Mouse (Mus musculus): ENCODE measurements around the gene Snca. TPM values are rescaled to one million over a fixed set of nuclear protein-coding genes. Genes with fewer than 3 reads are reported as not detected.

Snca gene
- 425 and 465 TPM in 2 replicates for polyA plus RNA-seq (2015; fragmentation: Nextera tagmentation; extraction: Ambion mirVana)

DNA sequence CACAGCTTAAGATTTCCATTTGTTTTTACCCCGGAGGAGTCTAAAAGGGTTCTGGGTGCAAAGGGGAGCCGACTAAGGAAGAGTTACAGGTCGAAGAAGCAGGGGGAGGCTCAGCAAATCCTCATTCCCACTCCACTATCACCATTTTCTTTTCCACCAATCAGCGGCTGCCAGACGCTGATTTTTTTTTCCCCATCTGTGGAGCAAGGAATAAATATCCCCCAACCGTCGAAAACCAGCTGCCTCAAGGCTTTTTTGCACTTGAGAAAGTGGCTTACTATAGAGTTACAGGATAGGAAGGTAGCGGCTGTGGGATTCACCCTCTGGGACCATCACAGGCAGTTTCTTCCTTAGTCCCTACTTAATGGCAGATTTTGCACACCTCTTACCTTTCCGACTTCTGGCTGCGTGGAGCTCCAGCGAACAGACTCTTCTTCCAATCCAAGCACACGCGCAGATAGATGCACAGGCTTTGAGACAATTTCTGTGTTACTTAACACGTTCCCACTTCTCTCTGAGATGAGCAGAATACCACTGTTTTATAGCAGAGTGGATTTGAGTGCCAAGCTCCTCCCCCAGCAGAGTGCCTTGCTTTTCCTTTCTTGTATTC lies at the start of gene Snca:
Gene Snca (minus strand): TSS at position 574 of the 610 bp plus-strand sequence.
- H3K27ac ChIP-seq, result peak within 1 kb of the TSS; percentile 99
- peaks cover 8% of the 10 kb centered on the region for H3K27me3 ChIP-seq
- H3K36me3 ChIP-seq, result peaks cover 9% of the 10 kb centered on the region
- 6% methylated on average over 14 of the region's 14 CpGs for WGBS (ENCODE audit: insufficient replicate concordance)
- H3K4me1 ChIP-seq (replicated peaks), result peaks cover 35% of the 10 kb centered on the region
- H3K4me3 ChIP-seq (replicated peaks), result peak within 1 kb of the TSS; percentile 84
- ATAC-seq (ENCODE audit: low read depth), result no peak; the same call in 1 of the 2 replicates
- DNase-seq, result peak; percentile 3
- H3K4me2 ChIP-seq, result peak within 1 kb of the TSS; percentile 90
- H3K9ac ChIP-seq, result peak within 1 kb of the TSS; percentile 95
- H3K9me3 ChIP-seq (replicated peaks), result no peaks in the 10 kb centered on the region

DNA sequence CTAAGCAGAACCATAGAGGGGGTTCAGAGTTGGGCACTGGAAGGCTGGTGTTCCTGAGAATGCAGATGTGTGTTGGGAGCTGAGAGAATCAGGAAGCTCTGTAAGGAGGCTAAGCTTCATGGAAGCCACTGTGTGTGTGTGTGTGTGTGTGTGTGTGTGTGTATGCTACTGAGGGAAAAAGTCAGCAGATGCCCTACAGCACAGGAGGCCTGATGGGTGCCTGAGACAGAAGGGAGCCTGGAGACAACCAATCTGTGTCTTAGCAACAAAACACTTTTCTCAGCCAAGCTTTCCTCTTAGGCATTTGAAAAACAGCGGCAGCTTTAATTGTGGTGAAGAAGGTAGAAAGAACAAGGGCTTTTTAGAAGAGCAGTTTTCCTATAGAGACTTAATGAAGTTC lies 40.5 kb upstream of the Snca start:
- H3K36me3 ChIP-seq, result no peaks in the 10 kb centered on the region
- no peaks in the 10 kb centered on the region for H3K27me3 ChIP-seq
- ATAC-seq (ENCODE audit: low read depth) (no peak), DNase-seq (no peak)
- H3K4me1 ChIP-seq (replicated peaks), result no peaks in the 10 kb centered on the region
- H3K9me3 ChIP-seq (replicated peaks), result no peaks in the 10 kb centered on the region
- H3K9ac ChIP-seq, result no peak overlapping the region
- H3K4me3 ChIP-seq (replicated peaks), result no peak overlapping the region
- WGBS (ENCODE audit: insufficient replicate concordance), result 41% methylated on average over 1 of the region's 1 CpGs
- no peak overlapping the region for H3K27ac ChIP-seq
- H3K4me2 ChIP-seq, result no peak overlapping the region

DNA sequence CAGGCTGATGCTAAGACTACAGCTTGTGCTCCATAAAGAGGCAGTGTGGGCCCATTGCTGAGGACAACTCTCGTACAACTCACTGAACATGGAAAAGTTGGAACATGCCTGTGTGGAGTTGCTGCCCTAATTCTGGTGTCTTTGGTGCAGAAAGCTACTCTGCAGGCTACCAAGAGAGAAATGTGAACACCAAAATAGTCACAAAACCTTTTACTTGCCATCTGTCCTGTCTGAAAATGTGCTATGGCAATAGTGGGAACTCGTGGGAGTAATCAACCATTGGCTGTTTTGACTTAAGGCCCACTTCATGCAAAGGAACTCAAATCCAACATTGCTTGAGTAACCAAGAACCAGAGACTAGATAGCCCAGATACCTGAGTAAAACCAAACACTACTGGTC lies 26.9 kb upstream of the Snca start:
- Histone ChIP-seq H3K4me1 (replicated peaks) (0 out of 2 replicates have a peak, but pooled peaks cover 3% of the 10 kb centered on the region), H3K9ac (no peak overlapping the region), H3K27ac (no peak overlapping the region), H3K4me3 (replicated peaks) (no peak overlapping the region), H3K9me3 (replicated peaks) (no peaks in the 10 kb centered on the region), H3K27me3 (no peaks in the 10 kb centered on the region), H3K4me2 (no peak overlapping the region), H3K36me3 (no peaks in the 10 kb centered on the region)
- 46% methylated on average over 2 of the region's 2 CpGs for WGBS (ENCODE audit: insufficient replicate concordance)
- ATAC-seq (ENCODE audit: low read depth) (no peak), DNase-seq (no peak)

DNA sequence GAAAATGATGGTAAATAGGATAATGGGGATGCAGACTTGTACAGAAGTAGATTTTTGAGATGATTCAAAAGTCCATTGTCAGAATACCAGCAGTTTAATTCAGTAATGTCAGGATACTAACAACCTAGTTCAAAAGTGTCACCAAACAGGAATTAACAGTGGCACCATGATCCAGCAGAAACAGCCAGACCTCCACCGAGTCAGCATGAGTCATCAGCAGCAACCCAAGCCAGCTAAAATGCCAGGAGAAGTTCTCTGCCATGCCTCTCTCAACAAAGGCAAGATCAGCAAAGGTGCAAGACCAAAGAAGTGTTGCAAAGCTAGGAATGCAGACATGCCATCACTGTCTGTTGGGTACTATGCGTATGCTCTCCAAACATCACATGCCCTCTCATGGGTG lies 22.0 kb upstream of the Snca start:
- DNase-seq (peak; percentile 26), ATAC-seq (ENCODE audit: low read depth) (peak; percentile 58)
- H3K4me1 ChIP-seq (replicated peaks), result peaks cover 15% of the 10 kb centered on the region
- H3K27me3 ChIP-seq, result no peaks in the 10 kb centered on the region
- H3K36me3 ChIP-seq, result no peaks in the 10 kb centered on the region
- 64% methylated on average over 2 of the region's 2 CpGs for WGBS (ENCODE audit: insufficient replicate concordance)
- H3K4me2 ChIP-seq, result no peak overlapping the region
- no peak overlapping the region for H3K4me3 ChIP-seq (replicated peaks)
- H3K9me3 ChIP-seq (replicated peaks), result no peaks in the 10 kb centered on the region
- H3K27ac ChIP-seq, result peak overlapping the region; percentile 53
- H3K9ac ChIP-seq, result no peak overlapping the region

DNA sequence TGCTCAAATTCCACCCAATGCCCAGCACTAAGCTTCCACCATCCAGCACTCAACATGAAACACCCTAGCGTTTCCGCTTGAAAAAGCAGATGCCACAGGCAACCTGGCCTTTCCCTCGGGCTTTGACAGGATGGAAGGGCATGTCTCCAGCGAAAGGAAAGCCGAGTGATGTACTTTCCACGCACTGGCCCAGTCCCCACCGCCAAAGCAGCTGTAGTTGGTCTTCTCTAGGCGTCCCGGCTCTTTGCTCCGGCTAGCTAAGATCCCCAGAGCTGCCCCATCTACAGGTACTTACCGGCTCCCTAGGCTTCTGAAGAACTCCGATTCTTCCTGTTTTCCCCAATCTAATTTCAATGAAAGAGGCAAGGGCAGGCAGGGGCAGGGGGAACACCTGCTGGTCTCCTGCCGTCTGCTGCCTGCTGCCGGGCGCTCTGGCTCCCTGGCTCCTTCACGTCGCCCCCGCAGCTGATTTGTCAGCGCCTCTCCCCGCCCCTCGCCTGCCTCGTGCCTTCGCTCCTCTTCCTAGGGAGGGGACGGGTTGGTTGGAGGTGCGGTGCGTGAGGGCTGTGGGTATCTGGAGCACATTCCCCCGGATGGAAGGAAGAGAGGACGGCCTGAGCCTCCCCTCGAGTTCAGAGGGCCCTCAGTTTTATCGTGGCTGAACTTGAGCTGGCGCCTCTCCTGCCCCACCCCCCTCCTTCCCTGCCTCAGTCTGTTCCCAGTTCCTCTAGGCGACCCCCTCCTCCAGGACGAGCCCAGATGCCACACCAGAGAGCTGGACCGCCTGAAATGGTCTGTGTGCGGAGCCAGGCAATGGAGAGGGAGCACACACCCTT lies 1.0 kb downstream of the Snca start:
- H3K4me1 ChIP-seq (replicated peaks), result peaks cover 42% of the 10 kb centered on the region
- H3K9me3 ChIP-seq (replicated peaks), result no peaks in the 10 kb centered on the region
- peaks cover 17% of the 10 kb centered on the region for H3K36me3 ChIP-seq
- ATAC-seq (ENCODE audit: low read depth) (peak; percentile 85), DNase-seq (peak; percentile 85)
- H3K27me3 ChIP-seq, result peaks cover 8% of the 10 kb centered on the region
- H3K27ac ChIP-seq, result peak overlapping the region; percentile 99
- H3K9ac ChIP-seq, result peak overlapping the region; percentile 95
- WGBS (ENCODE audit: insufficient replicate concordance), result under 1% methylated on average over 33 of the region's 35 CpGs
- peak overlapping the region; percentile 84 for H3K4me3 ChIP-seq (replicated peaks)
- H3K4me2 ChIP-seq, result peak overlapping the region; percentile 90

DNA sequence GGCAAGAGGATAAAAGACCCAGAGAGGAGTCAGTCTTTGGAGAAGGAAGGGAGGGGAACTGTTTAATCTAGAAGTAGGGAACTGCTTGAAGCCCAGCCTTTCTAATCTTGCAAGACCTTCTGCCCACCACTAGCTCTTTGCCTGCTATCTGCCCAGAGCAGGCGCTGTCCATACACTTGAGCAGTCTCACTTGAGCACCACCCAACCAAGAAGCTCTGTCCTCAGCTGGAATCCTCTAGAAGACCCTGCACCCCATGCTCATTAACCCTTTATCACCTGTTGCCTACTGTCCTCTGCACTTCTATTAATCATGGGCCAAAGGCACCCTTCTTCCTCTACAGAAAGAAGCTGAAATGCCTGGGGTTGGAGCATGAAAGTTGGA lies 1.6 kb downstream of the Snca start:
- Histone ChIP-seq H3K9me3 (replicated peaks) (no peaks in the 10 kb centered on the region), H3K27ac (peak overlapping the region; percentile 99), H3K9ac (peak overlapping the region; percentile 95), H3K27me3 (peaks cover 8% of the 10 kb centered on the region), H3K4me2 (peak overlapping the region; percentile 90), H3K36me3 (peaks cover 23% of the 10 kb centered on the region), H3K4me1 (replicated peaks) (peaks cover 48% of the 10 kb centered on the region), H3K4me3 (replicated peaks) (peak overlapping the region; percentile 84)
- 8% methylated on average over 1 of the region's 1 CpGs for WGBS (ENCODE audit: insufficient replicate concordance)
- peak; percentile 90 for DNase-seq
- ATAC-seq (ENCODE audit: low read depth), result peak; percentile 93

DNA sequence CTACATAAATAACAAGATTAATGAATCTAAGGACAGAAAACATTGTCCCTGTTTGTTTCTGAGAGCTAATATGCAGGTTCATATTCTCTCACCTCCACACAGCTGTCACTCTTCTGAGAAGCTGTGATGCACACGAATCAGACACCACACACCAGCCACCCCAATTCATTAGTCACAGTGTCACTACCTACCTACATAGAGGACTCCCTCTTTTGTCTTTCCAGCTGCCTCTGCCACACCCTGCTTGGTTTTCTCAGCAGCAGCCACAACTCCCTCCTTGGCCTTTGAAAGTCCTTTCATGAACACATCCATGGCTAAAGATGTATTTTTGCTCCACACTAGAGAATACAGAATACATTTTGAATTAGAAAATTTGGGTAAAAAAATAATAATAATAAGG lies 2.4 kb downstream of the Snca start:
- peaks cover 3% of the 10 kb centered on the region; the same call in 1 of the 2 replicates for H3K27me3 ChIP-seq
- H3K4me2 ChIP-seq, result peak overlapping the region; percentile 90
- 15% methylated on average over 1 of the region's 1 CpGs for WGBS (ENCODE audit: insufficient replicate concordance)
- peak overlapping the region; percentile 95 for H3K9ac ChIP-seq
- H3K27ac ChIP-seq, result peak overlapping the region; percentile 99
- peaks cover 55% of the 10 kb centered on the region for H3K4me1 ChIP-seq (replicated peaks)
- H3K4me3 ChIP-seq (replicated peaks), result peak overlapping the region; percentile 84
- peak; percentile 43 for DNase-seq
- ATAC-seq (ENCODE audit: low read depth), result peak; percentile 39
- no peaks in the 10 kb centered on the region for H3K9me3 ChIP-seq (replicated peaks)
- peaks cover 30% of the 10 kb centered on the region for H3K36me3 ChIP-seq

DNA sequence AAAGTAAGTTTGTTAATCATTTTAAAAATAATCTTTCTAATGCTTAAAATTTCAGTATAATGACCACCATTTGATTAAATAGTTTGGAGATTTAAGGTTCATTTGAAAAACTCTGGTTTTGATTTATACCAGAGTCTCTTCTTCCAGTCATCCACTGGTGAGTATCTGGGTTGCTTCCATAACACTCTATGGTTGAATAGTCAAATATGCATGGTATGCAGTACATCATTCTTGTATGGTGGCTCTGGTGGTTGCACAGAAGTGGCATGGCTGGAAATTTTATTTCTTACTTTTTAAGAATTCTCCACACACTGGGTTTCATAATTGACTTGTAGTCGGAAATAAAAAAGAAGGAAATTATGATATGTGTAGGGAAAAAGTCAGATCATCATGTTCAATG lies 10.4 kb downstream of the Snca start:
- Histone ChIP-seq H3K27me3 (no peaks in the 10 kb centered on the region), H3K4me3 (replicated peaks) (no peak overlapping the region), H3K4me2 (no peak overlapping the region), H3K4me1 (replicated peaks) (peaks cover 49% of the 10 kb centered on the region), H3K36me3 (peaks cover 78% of the 10 kb centered on the region), H3K27ac (no peak overlapping the region), H3K9ac (no peak overlapping the region), H3K9me3 (replicated peaks) (no peaks in the 10 kb centered on the region)
- WGBS (ENCODE audit: insufficient replicate concordance), result 94% methylated on average over 1 of the region's 1 CpGs
- no peak for DNase-seq
- ATAC-seq (ENCODE audit: low read depth), result no peak

DNA sequence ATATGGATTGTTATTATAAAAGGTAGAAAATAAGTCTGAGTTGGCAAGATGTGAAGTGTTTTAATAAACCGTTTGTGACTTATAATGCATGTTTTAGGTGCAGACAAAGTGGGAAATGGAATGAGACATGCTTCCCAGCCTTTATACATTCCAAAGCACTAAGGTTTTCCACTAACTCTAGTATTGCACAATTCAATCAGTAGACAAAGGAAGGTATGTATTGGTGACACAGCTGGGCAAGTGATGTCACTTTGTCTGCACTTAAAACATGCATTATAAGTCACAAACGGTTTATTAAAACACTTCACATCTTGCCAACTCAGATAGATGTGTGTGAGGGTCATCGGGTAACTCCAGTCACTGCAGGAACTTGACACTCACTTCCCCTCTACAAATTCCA lies 16.1 kb downstream of the Snca start:
- 75% methylated on average over 3 of the region's 3 CpGs for WGBS (ENCODE audit: insufficient replicate concordance)
- Histone ChIP-seq H3K4me2 (no peak overlapping the region), H3K4me3 (replicated peaks) (no peak overlapping the region), H3K9me3 (replicated peaks) (no peaks in the 10 kb centered on the region), H3K27ac (no peak overlapping the region), H3K27me3 (no peaks in the 10 kb centered on the region), H3K36me3 (peaks cover 72% of the 10 kb centered on the region), H3K4me1 (replicated peaks) (0 out of 2 replicates have a peak, but pooled peaks cover 8% of the 10 kb centered on the region), H3K9ac (no peak overlapping the region)
- no peak for ATAC-seq (ENCODE audit: low read depth)
- DNase-seq, result no peak

DNA sequence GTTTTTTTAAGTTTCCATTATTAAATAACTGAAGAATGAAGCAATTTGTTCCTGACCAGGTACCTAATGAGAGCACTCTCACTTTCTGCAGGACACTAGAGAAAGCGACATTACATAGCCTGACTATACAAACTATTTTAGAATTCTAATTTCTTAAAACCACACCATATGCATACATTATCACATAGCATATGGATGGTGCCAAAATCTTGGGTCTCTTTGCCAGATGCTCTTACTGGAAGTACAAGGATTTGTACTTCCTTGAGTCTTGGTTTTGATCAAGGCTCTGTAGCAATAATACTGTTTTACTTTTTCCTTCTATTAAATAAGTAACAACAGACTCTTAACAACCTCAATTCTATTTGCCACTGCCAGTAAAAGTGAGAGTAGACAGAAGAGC lies 31.4 kb downstream of the Snca start:
- no peak overlapping the region for H3K4me3 ChIP-seq (replicated peaks)
- H3K4me1 ChIP-seq (replicated peaks), result no peaks in the 10 kb centered on the region
- 94% methylated on average over 1 of the region's 1 CpGs for WGBS (ENCODE audit: insufficient replicate concordance)
- H3K4me2 ChIP-seq, result no peak overlapping the region
- DNase-seq, result no peak
- H3K27me3 ChIP-seq, result no peaks in the 10 kb centered on the region
- H3K9me3 ChIP-seq (replicated peaks), result no peaks in the 10 kb centered on the region
- H3K27ac ChIP-seq, result no peak overlapping the region
- H3K36me3 ChIP-seq, result peaks cover 48% of the 10 kb centered on the region
- no peak overlapping the region for H3K9ac ChIP-seq
- ATAC-seq (ENCODE audit: low read depth), result no peak

DNA sequence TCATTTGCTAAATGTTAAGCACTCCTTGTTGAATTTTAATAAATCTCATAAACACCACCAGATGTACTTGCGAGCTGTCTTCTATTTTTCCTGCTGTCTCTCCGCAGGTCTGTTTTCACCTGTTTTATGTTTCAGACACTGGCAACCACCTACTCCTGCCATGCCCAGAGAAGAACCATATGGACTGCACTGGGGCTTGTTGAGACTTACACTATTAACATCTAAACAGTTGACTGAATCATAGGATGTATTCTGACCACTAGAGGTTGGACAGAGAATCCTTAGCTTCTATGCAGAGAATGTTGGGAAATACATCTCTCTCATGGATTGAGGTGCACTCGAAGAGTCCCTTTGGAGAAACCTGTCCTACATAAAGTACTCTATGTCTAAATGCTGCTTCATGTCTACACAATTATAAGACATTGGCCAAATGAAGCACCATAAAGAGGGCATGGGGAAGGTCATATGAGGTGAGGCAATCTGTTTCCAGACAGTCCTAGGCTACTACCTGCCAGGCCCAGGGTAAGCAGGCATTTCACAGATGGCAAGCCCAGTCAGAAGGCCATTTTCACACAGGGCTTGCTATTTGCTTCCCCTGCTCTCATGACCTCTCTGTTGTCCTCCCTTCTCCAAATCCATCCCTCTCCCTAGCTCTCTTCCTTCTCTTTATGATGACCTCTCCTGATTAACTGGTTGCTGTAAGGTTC lies 35.8 kb downstream of the Snca start:
- Histone ChIP-seq H3K4me2 (no peak overlapping the region), H3K9me3 (replicated peaks) (no peaks in the 10 kb centered on the region), H3K27me3 (no peaks in the 10 kb centered on the region), H3K27ac (no peak overlapping the region), H3K9ac (no peak overlapping the region), H3K4me3 (replicated peaks) (no peak overlapping the region), H3K4me1 (replicated peaks) (no peaks in the 10 kb centered on the region), H3K36me3 (peaks cover 46% of the 10 kb centered on the region)
- no peak for DNase-seq
- 92% methylated on average over 3 of the region's 3 CpGs for WGBS (ENCODE audit: insufficient replicate concordance)
- no peak for ATAC-seq (ENCODE audit: low read depth)
